Mouse (Mus musculus) CD8-positive naive resting alpha-beta T cell, adult 2 months (primary cell): Measurements from ENCODE around the gene Olfr706.
"Not testable (repeated sequence)": the region's sequence is repeated elsewhere in the genome, so short reads cannot be mapped to it uniquely, and the experiment has no call there.

Source experiments
- DNase-seq, 2 experiments: peaks; one replicate each; pipeline ENCODE4 v3.0.0; 2022; ENCODE audit warnings: low read depth in 2 of 2, low spot score in 2 of 2

Gene Olfr706

GRCm38 (mm10) chr7:106888062-106888461, at the start of gene Olfr706:
Gene Olfr706 (minus strand): TSS chr7:106888162.
- no peak for DNase-seq

DNA sequence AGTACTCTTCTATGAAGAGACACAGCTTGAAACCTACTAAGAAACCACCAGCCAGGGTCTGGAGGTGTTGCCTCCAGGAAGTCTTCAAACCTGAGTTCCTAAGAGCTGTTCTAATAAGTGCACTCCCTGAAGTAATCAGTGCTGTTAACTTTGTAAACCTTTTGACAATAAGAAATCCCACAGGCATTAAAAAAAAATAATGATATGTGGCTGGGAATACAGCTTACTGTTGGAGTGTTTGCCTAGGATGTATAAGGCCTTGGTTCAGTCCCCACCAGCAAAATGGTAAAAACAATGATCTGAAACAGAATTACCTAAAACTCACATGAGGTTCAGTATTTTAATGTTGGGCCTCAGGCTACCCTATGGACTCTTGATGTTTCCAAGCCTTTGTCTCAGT, 44.2 kb upstream of the Olfr706 start, which contains the start of gene Olfr709-ps1:
Gene Olfr709-ps1, minus strand, starts transcription at position 101 of the 400 bp plus-strand sequence.
- no peak for DNase-seq

DNA sequence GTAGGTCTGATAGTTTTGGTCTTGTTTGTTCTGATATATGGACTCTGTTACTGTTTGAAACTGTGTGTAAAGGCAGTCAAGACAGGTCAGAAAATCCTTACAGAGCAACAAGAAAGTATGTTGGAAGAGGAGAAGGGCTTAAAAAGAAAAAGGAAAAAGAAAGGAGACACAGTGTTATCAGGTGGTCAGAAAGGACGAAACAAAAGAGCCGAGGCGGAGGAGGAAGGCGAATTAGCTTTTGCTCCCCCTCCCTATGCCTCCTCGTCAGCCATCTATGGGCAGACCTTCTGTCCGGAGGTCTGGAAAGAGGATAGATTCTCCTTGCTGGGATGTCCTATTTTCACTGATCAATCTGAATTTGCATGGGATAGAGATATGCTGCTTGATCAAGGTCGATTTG, 33.0 kb upstream of the Olfr706 start:
- DNase-seq: not testable (repeated sequence)

GRCm38 (mm10) chr7:106907676-106908075, 19.7 kb upstream of the Olfr706 start, which contains the start of gene Olfr1532-ps1:
Gene Olfr1532-ps1 (plus strand): TSS chr7:106908001.
- no peak for DNase-seq

- DNase-seq: not testable (repeated sequence)
These were observed 13.2 kb upstream of the Olfr706 start, which contains the start of gene Olfr707 for GRCm38 (mm10) chr7:106901141-106901540. Gene Olfr707 (minus strand): TSS chr7:106901241.

GRCm38 (mm10) chr7:106876791-106877190, 11.2 kb downstream of the Olfr706 start, which contains the start of gene Olfr705:
Gene Olfr705 (minus strand): TSS chr7:106876891.
- no peak for DNase-seq

DNA sequence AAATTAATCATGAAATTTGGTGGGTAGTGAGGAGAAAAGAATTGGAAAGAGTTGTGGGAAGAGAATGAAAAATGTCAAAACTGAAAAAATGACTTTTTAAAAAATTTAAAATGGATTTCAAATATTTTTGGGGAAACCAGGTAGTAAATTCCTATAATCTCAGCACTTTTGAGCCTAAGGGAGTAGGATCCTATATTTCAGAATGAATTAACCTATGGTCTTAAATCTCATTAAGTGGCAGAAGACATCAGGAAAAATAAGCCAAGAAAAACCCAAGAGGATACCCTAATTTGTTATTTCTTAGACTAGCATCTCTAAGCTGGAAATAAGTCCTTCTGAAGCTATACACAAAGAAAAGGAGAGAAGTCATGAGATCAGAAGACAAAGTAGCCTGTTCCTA, 25.1 kb downstream of the Olfr706 start, which contains the start of gene Olfr704:
Gene Olfr704, plus strand, starts transcription at position 301 of the 400 bp plus-strand sequence.
- no peak for DNase-seq

DNA sequence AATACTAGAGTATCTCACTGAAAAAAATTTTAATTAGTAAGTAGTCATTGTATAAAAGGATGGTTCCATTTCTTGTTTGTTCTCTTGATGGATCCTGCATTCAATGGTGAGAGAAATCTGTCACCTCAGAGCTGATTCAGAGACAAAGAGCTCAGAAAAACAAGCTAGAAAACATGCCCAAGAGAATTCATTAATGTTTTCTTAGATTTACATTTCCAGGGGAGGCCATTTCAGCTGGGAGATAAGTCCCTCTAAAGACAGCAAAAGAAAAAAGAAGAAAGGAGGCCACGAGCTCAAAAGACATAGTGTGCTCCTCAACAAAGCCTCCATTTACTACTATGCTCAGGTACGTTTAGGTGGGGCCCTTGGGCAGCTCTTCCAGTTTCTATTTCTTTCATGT, 44.9 kb downstream of the Olfr706 start, which contains the start of gene Olfr703:
Gene Olfr703, plus strand, starts transcription at position 301 of the 400 bp plus-strand sequence.
- DNase-seq: no peak

DNA sequence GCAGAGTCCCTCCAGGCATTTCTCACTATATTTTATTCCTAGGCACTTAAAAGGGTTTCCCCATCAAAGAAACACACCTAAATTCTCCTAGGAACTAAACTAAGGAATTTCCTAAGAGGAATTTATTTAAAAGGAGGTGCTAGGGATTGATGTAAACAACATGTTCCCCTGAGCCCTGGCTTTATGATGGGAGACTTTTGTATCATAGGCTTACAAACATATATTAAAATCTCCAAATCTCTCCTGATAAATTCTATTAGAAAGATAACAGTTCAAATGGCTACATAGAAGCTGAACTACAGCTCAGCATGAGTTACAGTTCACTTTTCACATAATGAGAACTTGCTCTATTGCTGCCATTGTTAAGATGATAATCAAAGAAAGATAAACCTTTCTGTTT, 54.2 kb downstream of the Olfr706 start, which contains the start of gene Olfr702:
Gene Olfr702, minus strand, starts transcription at position 101 of the 400 bp plus-strand sequence.
- no peak for DNase-seq
